Mouse (Mus musculus) heart, postnatal 25 days (tissue): ENCODE measurements around the gene Gatad2a. TPM values are rescaled to one million over a fixed set of nuclear protein-coding genes. Genes with fewer than 3 reads are reported as not detected.
A peak's percentile ranks its signal among the peaks of the same experiment; 100 is the strongest.

Source experiments
- DNase-seq: peaks from one replicate; pipeline ENCODE4 v3.0.0; 2022; ENCODE audit warnings: low spot score
- intact Hi-C: fragments of 180-260 bp; cut with DNase I; formaldehyde crosslinking; loops from one replicate; pipeline ENCODE4 v1.15.1; 2025
- total RNA-seq, 2 experiments: library from RNA; stranded (reverse); gene quantifications; 2 replicates each; pipeline ENCODE4 v1.2.3; 2021

Gatad2a gene
- total RNA-seq, 2 experiments from 2014 or later, result 34.3 to 35.6 TPM

- intact Hi-C loops, result no loop called here
Measured at GRCm38 (mm10) chr8:69882833-69883600, 113.2 kb downstream of the Gatad2a start.

GRCm38 (mm10) chr8:69882021-69882756 lies 114.0 kb downstream of the Gatad2a start:
- intact Hi-C loops, result no loop called here
- DNase-seq, result peak; percentile 45

More at GRCm38 (mm10) chr8:69882833-69883600, 113.2 kb downstream of the Gatad2a start:
- DNase-seq, result no peak

GRCm38 (mm10) chr8:69881261-69881865 lies 114.8 kb downstream of the Gatad2a start:
- DNase-seq, result no peak
- intact Hi-C loops, result no loop called here

- DNase-seq, result no peak
Measured at GRCm38 (mm10) chr8:69880841-69881240, 115.3 kb downstream of the Gatad2a start.

GRCm38 (mm10) chr8:69879678-69880077 lies 116.5 kb downstream of the Gatad2a start:
- intact Hi-C loops, result loop anchor here (10.0 kb wide), 1 partner anchor 255 kb away; the partner anchor contains the start of gene Zfp868
- DNase-seq, result no peak

More at GRCm38 (mm10) chr8:69880841-69881240, 115.3 kb downstream of the Gatad2a start:
- intact Hi-C loops, result no loop called here

- intact Hi-C loops, result loop anchor here (10.0 kb wide), 1 partner anchor 253 kb away; the partner anchor contains the start of gene Zfp868
- DNase-seq, result no peak
Measured at GRCm38 (mm10) chr8:69877992-69878391, 118.2 kb downstream of the Gatad2a start.

- intact Hi-C loops, result loop anchor here (10.0 kb wide), 1 partner anchor 253 kb away; the partner anchor contains the start of gene Zfp868
- no peak for DNase-seq
Measured at GRCm38 (mm10) chr8:69877396-69877795, 118.8 kb downstream of the Gatad2a start.

GRCm38 (mm10) chr8:69876967-69877366 lies 119.2 kb downstream of the Gatad2a start:
- no peak for DNase-seq
- intact Hi-C loops, result loop anchor here (10.0 kb wide), 1 partner anchor 252 kb away; the partner anchor contains the start of gene Zfp868

- intact Hi-C loops, result loop anchor here (10.0 kb wide), 1 partner anchor 251 kb away; the partner anchor contains the start of gene Zfp868
- DNase-seq, result no peak
Measured at GRCm38 (mm10) chr8:69876097-69876496, 120.1 kb downstream of the Gatad2a start.

- intact Hi-C loops, result loop anchor here (1.0 to 10.0 kb wide), 3 partner anchors 42 to 292 kb away; partner anchors contain the start of gene Zfp868
- DNase-seq, result no peak
Measured at GRCm38 (mm10) chr8:69874654-69875053, 121.5 kb downstream of the Gatad2a start.

- intact Hi-C loops, result loop anchor here (1.0 to 10.0 kb wide), 3 partner anchors 42 to 292 kb away; partner anchors contain the start of gene Zfp868
- no peak for DNase-seq
Measured at GRCm38 (mm10) chr8:69874155-69874554, 122.0 kb downstream of the Gatad2a start.

- no peak for DNase-seq
- intact Hi-C loops, result loop anchor here (10.0 kb wide), 1 partner anchor 246 kb away; the partner anchor contains the start of gene Zfp868
Measured at GRCm38 (mm10) chr8:69870907-69871306, 125.3 kb downstream of the Gatad2a start.

- no peak for DNase-seq
- intact Hi-C loops, result loop anchor here (10.0 kb wide), 1 partner anchor 245 kb away; the partner anchor contains the start of gene Zfp868
Measured at GRCm38 (mm10) chr8:69870003-69870765, 126.0 kb downstream of the Gatad2a start.

- intact Hi-C loops, result no loop called here
Measured at GRCm38 (mm10) chr8:69867696-69868326, 128.4 kb downstream of the Gatad2a start.

GRCm38 (mm10) chr8:69864180-69864579 lies 132.0 kb downstream of the Gatad2a start:
- no peak for DNase-seq
- intact Hi-C loops, result no loop called here

More at GRCm38 (mm10) chr8:69867696-69868326, 128.4 kb downstream of the Gatad2a start:
- no peak for DNase-seq

GRCm38 (mm10) chr8:69863387-69864020 lies 132.7 kb downstream of the Gatad2a start:
- no peak for DNase-seq
- intact Hi-C loops, result no loop called here

GRCm38 (mm10) chr8:69861251-69861650 lies 134.9 kb downstream of the Gatad2a start:
- intact Hi-C loops, result no loop called here
- DNase-seq, result no peak

GRCm38 (mm10) chr8:69860807-69861206 lies 135.4 kb downstream of the Gatad2a start:
- intact Hi-C loops, result no loop called here
- no peak for DNase-seq
